Mouse (Mus musculus): Measurements from ENCODE around the gene Timm23.

The Timm23 gene

GRCm38 (mm10) chr14:32164173-32165051, 37.3 kb downstream of the Timm23 start:
- DNase-seq = peak; percentile 84

- peak; percentile 16 for DNase-seq
Measured at GRCm38 (mm10) chr14:32163203-32163888, 38.4 kb downstream of the Timm23 start.

- DNase-seq = peak; percentile 79
Measured at GRCm38 (mm10) chr14:32162231-32162630, 39.5 kb downstream of the Timm23 start.

GRCm38 (mm10) chr14:32161090-32161885, 40.4 kb downstream of the Timm23 start:
- peak; percentile 83 for DNase-seq

- peak; percentile 82 for DNase-seq
Measured at GRCm38 (mm10) chr14:32160563-32160962, 41.1 kb downstream of the Timm23 start.

GRCm38 (mm10) chr14:32159690-32160246, 41.9 kb downstream of the Timm23 start, which contains the start of gene Ncoa4:
Gene Ncoa4, plus strand, starts transcription at chr14:32159865.
- peak; percentile 100 for DNase-seq

- DNase-seq = peak; percentile 92
Measured at GRCm38 (mm10) chr14:32159150-32159670, 42.5 kb downstream of the Timm23 start.

GRCm38 (mm10) chr14:32154758-32155157, 46.9 kb downstream of the Timm23 start:
- DNase-seq = peak; percentile 55

- peak; percentile 37 for DNase-seq
Measured at GRCm38 (mm10) chr14:32153156-32153555, 48.5 kb downstream of the Timm23 start.

GRCm38 (mm10) chr14:32152243-32152965, 49.3 kb downstream of the Timm23 start:
- peak; percentile 74 for DNase-seq

GRCm38 (mm10) chr14:32150872-32151271, 50.8 kb downstream of the Timm23 start:
- DNase-seq = peak; percentile 61

GRCm38 (mm10) chr14:32146578-32146977, 55.1 kb downstream of the Timm23 start:
- DNase-seq = no peak

- no peak for DNase-seq
Measured at GRCm38 (mm10) chr14:32145809-32146511, 55.7 kb downstream of the Timm23 start.

- no peak for DNase-seq
Measured at GRCm38 (mm10) chr14:32145401-32145800, 56.3 kb downstream of the Timm23 start.

- no peak for DNase-seq
Measured at GRCm38 (mm10) chr14:32144734-32145133, 57.0 kb downstream of the Timm23 start.

- DNase-seq = no peak
Measured at GRCm38 (mm10) chr14:32141723-32142122, 60.0 kb downstream of the Timm23 start, which contains the start of gene Msmb. Gene Msmb, plus strand, starts transcription at chr14:32142023.

GRCm38 (mm10) chr14:32140359-32140965, 61.2 kb downstream of the Timm23 start:
- no peak for DNase-seq

GRCm38 (mm10) chr14:32136467-32136866, 65.2 kb downstream of the Timm23 start:
- DNase-seq = peak; percentile 61

- DNase-seq = peak; percentile 94
Measured at GRCm38 (mm10) chr14:32134293-32134692, 67.4 kb downstream of the Timm23 start.

- no peak for DNase-seq
Measured at GRCm38 (mm10) chr14:32131836-32132235, 69.9 kb downstream of the Timm23 start.

All from heart, adult 11 months (tissue).